Mouse (Mus musculus) hindbrain, embryonic 12.5 days (tissue): ENCODE results near the gene Lta. TPM values are rescaled to one million over a fixed set of nuclear protein-coding genes. Genes with fewer than 3 reads are reported as not detected.
A peak's percentile ranks its signal among the peaks of the same experiment; 100 is the strongest.

Source experiments
- ATAC-seq: fragments of 200-750 bp; cut with Nextera tagmentation; 2 replicates; pipeline ENCODE4 v1.8.0; 2017; ENCODE audit warnings: moderate TSS enrichment; ENCODE audit not compliant: low FRiP score
- H3K27ac ChIP-seq: fragments of 300-500 bp; sonication (generic); 2 replicates; pipeline ENCODE4 v1.5.1; 2016; ENCODE audit warnings: mild to moderate bottlenecking
- H3K27me3 ChIP-seq: fragments of 300-500 bp; sonication (generic); 2 replicates; pipeline ENCODE4 v1.6.1; 2016; ENCODE audit warnings: mild to moderate bottlenecking
- H3K36me3 ChIP-seq: fragments of 300-500 bp; sonication (generic); 2 replicates; pipeline ENCODE4 v1.6.1; 2016; ENCODE audit warnings: mild to moderate bottlenecking
- H3K4me1 ChIP-seq: fragments of 300-500 bp; sonication (generic); 2 replicates; pipeline ENCODE4 v1.6.1; 2016
- H3K4me2 ChIP-seq: fragments of 300-500 bp; sonication (generic); replicated peaks from 2 replicates; pipeline ENCODE4 v1.6.1; 2016; ENCODE audit warnings: mild to moderate bottlenecking
- H3K4me3 ChIP-seq: fragments of 300-500 bp; sonication (generic); 2 replicates; pipeline ENCODE4 v1.5.1; 2016; ENCODE audit warnings: mild to moderate bottlenecking
- H3K9ac ChIP-seq: fragments of 300-500 bp; sonication (generic); 2 replicates; pipeline ENCODE4 v1.6.1; 2016; ENCODE audit warnings: mild to moderate bottlenecking, moderate library complexity
- H3K9me3 ChIP-seq: fragments of 300-500 bp; sonication (generic); replicated peaks from 2 replicates; pipeline ENCODE4 v1.6.1; 2016; ENCODE audit warnings: mild to moderate bottlenecking
- WGBS: fragments of 180-500 bp; shearing (Covaris S2); methylation state at CpG from one replicate; pipeline ENCODE4 v1.1.7; 2016; 5-methylcytosine and 5-hydroxymethylcytosine counted together
- polyA plus RNA-seq: library from polyadenylated mRNA; unstranded; fragments of >200 nt; fragmentation: Nextera tagmentation; extraction: Ambion mirVana; gene quantifications from 2 replicates; pipeline ENCODE4 v1.2.1, GENCODE M21; 2016

Gene Lta
- polyA plus RNA-seq, 1 experiment from 2014 or later, result not detected

DNA sequence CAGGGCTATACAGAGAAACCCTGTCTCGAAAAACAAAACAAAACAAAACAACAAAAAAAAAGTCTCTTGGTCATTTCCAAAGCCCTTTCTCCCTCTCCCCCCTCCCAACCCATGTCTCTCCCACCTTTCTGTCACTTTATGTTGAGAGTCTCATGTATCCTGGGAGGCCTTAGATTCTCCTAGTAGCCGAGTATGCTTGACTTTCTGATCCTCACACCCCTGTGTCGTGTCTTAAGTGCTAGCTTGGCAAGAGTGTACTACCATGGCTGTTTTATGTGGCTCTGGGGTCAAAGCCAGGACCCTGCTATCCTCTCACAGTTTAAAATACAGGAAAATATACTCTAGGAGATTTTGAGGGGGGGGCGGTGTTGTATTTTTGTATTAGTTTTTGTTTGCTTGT is 17.8 kb downstream of the Lta start:
- Histone ChIP-seq H3K36me3 (no peaks in the 10 kb centered on the region), H3K4me3 (no peak overlapping the region), H3K9ac (no peak overlapping the region), H3K9me3 (no peaks in the 10 kb centered on the region), H3K27me3 (0 out of 2 replicates have a peak, but pooled peaks cover 6% of the 10 kb centered on the region), H3K4me2 (no peak overlapping the region), H3K27ac (no peak overlapping the region), H3K4me1 (peaks cover 4% of the 10 kb centered on the region)
- 81% methylated on average over 4 of the region's 4 CpGs for WGBS
- ATAC-seq, result no peak

DNA sequence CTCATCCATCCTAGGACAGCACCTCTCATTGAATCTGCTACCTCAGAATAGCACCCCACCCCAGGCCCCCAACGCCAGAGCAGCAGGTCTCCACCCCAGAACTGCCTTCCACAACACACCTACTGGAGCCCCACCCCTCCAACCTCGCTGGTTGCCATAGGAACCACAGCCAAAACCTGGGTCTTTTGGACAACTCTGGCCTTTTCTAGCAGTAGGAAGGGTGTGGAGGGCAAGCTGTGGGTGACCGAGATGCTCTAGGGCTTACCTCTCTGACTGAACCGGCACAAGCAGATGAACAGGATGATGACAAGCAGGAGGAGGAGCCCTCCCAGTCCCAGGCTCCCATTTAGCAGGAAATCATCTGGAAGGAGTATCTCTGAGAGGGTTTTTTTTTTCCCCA is 18.5 kb downstream of the Lta start:
- peak overlapping the region; percentile 57 for H3K27ac ChIP-seq

DNA sequence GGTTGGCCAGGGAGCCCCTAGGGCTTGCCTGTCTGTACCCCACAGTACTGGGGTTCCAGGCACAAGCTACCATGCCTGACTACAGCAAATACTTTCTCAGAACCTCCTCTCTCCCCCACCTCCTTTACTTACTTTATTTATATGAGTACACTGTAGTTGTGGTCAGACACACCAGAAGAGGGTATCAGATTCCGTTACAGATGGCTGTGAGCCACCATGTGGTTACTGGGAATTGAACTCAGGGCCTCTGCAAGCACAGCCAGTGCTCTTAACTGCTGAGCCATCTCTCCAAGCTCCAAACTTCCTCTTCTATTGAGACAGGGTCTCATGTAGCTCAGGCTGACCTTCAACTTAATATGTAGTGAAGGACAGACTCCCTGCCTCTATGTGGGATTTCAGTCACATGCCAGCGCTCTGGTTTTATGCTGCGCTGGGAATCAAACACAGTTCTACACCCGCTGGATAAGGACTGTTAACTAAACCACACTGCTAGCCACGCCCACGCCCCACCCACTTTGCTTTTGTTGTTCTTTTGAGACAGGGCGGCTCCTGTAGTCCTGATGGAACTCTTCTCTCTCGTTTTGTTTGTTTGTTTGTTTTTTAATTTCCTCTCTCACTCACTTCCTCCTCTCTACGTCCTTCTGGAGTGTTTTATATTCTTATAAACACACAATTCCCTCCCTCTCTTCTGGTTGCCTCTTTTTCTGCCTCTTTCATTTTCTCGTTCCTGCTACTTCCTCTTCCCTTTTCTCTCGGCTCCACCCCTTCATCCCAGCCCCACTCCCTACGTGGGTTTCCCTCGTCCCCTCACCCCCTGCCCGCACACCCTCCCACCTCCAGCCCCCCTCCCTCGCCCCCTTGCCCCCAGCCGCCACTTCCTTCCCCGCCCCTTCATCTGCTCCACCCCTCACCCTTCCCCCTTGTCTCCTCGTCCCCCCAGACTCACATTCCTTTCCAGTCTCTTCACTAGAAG is 19.2 kb downstream of the Lta start:
- WGBS, result 2% methylated on average over 18 of the region's 18 CpGs
- H3K36me3 ChIP-seq, result no peaks in the 10 kb centered on the region
- peak overlapping the region; percentile 30 for H3K4me3 ChIP-seq

More for the DNA sequence above, 18.5 kb downstream of the Lta start:
- no peaks in the 10 kb centered on the region for H3K9me3 ChIP-seq
- no peak overlapping the region for H3K9ac ChIP-seq
- peaks cover 4% of the 10 kb centered on the region for H3K4me1 ChIP-seq
- no peaks in the 10 kb centered on the region for H3K36me3 ChIP-seq
- 1% methylated on average over 4 of the region's 4 CpGs for WGBS
- peak; percentile 43; the same call in 1 of the 2 replicates for ATAC-seq
- H3K4me3 ChIP-seq, result peak overlapping the region; percentile 30
- H3K4me2 ChIP-seq, result peak overlapping the region; percentile 53
- H3K27me3 ChIP-seq, result 0 out of 2 replicates have a peak, but pooled peaks cover 6% of the 10 kb centered on the region

GRCm38 (mm10) chr17:35180093-35180492 is 25.1 kb downstream of the Lta start:
- H3K9ac ChIP-seq, result no peak overlapping the region
- no peak overlapping the region for H3K27ac ChIP-seq
- H3K27me3 ChIP-seq, result 0 out of 2 replicates have a peak, but pooled peaks cover 2% of the 10 kb centered on the region
- no peak for ATAC-seq
- no peak overlapping the region for H3K4me2 ChIP-seq
- WGBS, result 91% methylated on average over 5 of the region's 5 CpGs
- no peaks in the 10 kb centered on the region for H3K36me3 ChIP-seq
- H3K9me3 ChIP-seq, result no peaks in the 10 kb centered on the region
- H3K4me1 ChIP-seq, result no peaks in the 10 kb centered on the region
- no peak overlapping the region for H3K4me3 ChIP-seq

More for the DNA sequence above, 19.2 kb downstream of the Lta start:
- H3K27ac ChIP-seq, result peak overlapping the region; percentile 57
- peak overlapping the region; percentile 50; the same call in 1 of the 2 replicates for H3K9ac ChIP-seq
- H3K27me3 ChIP-seq, result 0 out of 2 replicates have a peak, but pooled peaks cover 6% of the 10 kb centered on the region
- peaks cover 4% of the 10 kb centered on the region for H3K4me1 ChIP-seq
- peak overlapping the region; percentile 53 for H3K4me2 ChIP-seq
- H3K9me3 ChIP-seq, result no peaks in the 10 kb centered on the region
- peak; percentile 11; the same call in 1 of the 2 replicates for ATAC-seq

GRCm38 (mm10) chr17:35178528-35178927 is 26.6 kb downstream of the Lta start:
- Histone ChIP-seq H3K27me3 (0 out of 2 replicates have a peak, but pooled peaks cover 1% of the 10 kb centered on the region), H3K9ac (no peak overlapping the region), H3K4me2 (no peak overlapping the region), H3K9me3 (no peaks in the 10 kb centered on the region), H3K4me3 (no peak overlapping the region), H3K27ac (no peak overlapping the region), H3K4me1 (no peaks in the 10 kb centered on the region), H3K36me3 (no peaks in the 10 kb centered on the region)
- ATAC-seq, result peak; percentile 58
- WGBS, result 18% methylated on average over 5 of the region's 5 CpGs

- H3K27me3 ChIP-seq, result 0 out of 2 replicates have a peak, but pooled peaks cover 6% of the 10 kb centered on the region
- H3K9ac ChIP-seq, result no peak within 1 kb of the TSS
- H3K27ac ChIP-seq, result no peak within 1 kb of the TSS
- H3K36me3 ChIP-seq, result no peaks in the 10 kb centered on the region
- WGBS, result 40% methylated on average over 2 of the region's 2 CpGs
- no peak for ATAC-seq
- H3K4me2 ChIP-seq, result no peak within 1 kb of the TSS
- no peaks in the 10 kb centered on the region for H3K4me1 ChIP-seq
- H3K9me3 ChIP-seq, result no peaks in the 10 kb centered on the region
- no peak within 1 kb of the TSS for H3K4me3 ChIP-seq
Observed at GRCm38 (mm10) chr17:35175968-35176367, 29.2 kb downstream of the Lta start, which contains the start of gene Aif1. TSS of gene Aif1 (minus strand) at chr17:35176068.

DNA sequence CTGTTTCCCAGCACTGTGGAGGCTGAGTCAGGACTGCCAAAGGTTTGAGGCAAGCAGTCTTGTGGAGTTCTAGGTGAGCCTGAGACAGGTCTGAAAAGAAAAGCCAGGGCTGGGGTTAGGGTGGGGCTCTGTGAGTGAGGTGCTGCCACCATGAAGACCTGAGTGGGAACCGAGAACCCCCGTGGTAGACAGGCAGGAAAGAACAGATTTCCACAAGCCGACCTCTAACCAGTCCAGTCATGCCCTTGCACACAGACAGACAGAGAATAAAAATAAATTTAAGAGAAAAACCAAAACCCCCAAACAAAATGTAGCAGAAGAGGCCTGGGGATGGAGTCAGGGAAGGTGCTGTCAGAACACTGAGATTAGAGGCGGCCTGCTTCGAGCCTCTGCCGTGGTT is 29.8 kb downstream of the Lta start:
- Histone ChIP-seq H3K9ac (no peak overlapping the region), H3K9me3 (no peaks in the 10 kb centered on the region), H3K36me3 (no peaks in the 10 kb centered on the region), H3K4me2 (no peak overlapping the region), H3K27me3 (0 out of 2 replicates have a peak, but pooled peaks cover 6% of the 10 kb centered on the region), H3K4me3 (no peak overlapping the region), H3K4me1 (no peaks in the 10 kb centered on the region), H3K27ac (no peak overlapping the region)
- ATAC-seq, result no peak
- 72% methylated on average over 6 of the region's 6 CpGs for WGBS

- WGBS, result 77% methylated on average over 8 of the region's 8 CpGs
- no peaks in the 10 kb centered on the region for H3K9me3 ChIP-seq
- H3K27ac ChIP-seq, result no peak overlapping the region
- H3K4me2 ChIP-seq, result no peak overlapping the region
- ATAC-seq, result no peak
- no peaks in the 10 kb centered on the region for H3K36me3 ChIP-seq
- H3K27me3 ChIP-seq, result 0 out of 2 replicates have a peak, but pooled peaks cover 6% of the 10 kb centered on the region
- H3K4me1 ChIP-seq, result no peaks in the 10 kb centered on the region
- H3K9ac ChIP-seq, result no peak overlapping the region
- no peak overlapping the region for H3K4me3 ChIP-seq
Observed at GRCm38 (mm10) chr17:35174201-35174977, 30.8 kb downstream of the Lta start.

GRCm38 (mm10) chr17:35173329-35173728 is 31.8 kb downstream of the Lta start:
- ATAC-seq, result no peak
- Histone ChIP-seq H3K4me2 (no peak overlapping the region), H3K9ac (no peak overlapping the region), H3K27me3 (0 out of 2 replicates have a peak, but pooled peaks cover 6% of the 10 kb centered on the region), H3K4me3 (no peak overlapping the region), H3K36me3 (no peaks in the 10 kb centered on the region), H3K27ac (no peak overlapping the region), H3K9me3 (no peaks in the 10 kb centered on the region), H3K4me1 (no peaks in the 10 kb centered on the region)
- WGBS, result 62% methylated on average over 3 of the region's 3 CpGs

- Histone ChIP-seq H3K9me3 (no peaks in the 10 kb centered on the region), H3K27ac (no peak overlapping the region), H3K4me3 (no peak overlapping the region), H3K4me2 (no peak overlapping the region), H3K9ac (no peak overlapping the region), H3K4me1 (no peaks in the 10 kb centered on the region), H3K27me3 (0 out of 2 replicates have a peak, but pooled peaks cover 6% of the 10 kb centered on the region), H3K36me3 (no peaks in the 10 kb centered on the region)
- WGBS, result 72% methylated on average over 11 of the region's 11 CpGs
- ATAC-seq, result no peak
Observed at GRCm38 (mm10) chr17:35172445-35173234, 32.5 kb downstream of the Lta start.

DNA sequence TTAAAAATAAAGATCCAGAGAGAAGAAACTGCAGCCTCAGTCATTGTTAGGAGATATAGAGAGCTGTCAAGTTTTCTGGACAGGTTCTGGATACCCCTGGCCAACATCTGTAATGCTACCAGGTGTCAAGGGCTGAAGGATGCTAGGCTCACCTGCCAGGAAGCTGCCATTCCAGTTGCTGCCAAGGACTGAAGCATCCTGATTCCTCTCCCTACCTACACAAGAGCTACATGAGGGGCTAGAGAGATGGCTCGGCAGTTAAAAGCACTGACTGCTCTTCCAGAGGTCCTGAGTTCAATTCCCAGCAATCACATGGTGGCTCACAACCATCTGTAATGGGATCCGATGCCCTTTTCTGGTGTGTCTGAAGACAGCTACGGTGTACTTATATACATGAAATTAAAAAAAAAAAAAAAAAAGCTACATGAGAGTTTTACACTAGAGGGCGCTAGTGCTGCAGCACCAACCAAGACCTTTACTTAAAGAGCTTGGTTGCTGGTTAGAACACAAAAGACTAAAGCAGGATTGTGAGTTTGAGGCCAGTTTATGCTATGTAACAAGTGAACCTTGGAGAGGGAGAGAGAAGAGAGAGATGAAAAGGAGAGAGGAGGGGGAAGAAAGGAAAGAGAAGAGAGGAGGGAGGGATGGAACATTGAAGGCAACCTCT is 36.5 kb downstream of the Lta start:
- H3K4me1 ChIP-seq, result peaks cover 9% of the 10 kb centered on the region
- no peak overlapping the region for H3K27ac ChIP-seq
- no peak overlapping the region for H3K9ac ChIP-seq
- H3K4me3 ChIP-seq, result no peak overlapping the region
- no peak for ATAC-seq
- H3K36me3 ChIP-seq, result no peaks in the 10 kb centered on the region
- 0 out of 2 replicates have a peak, but pooled peaks cover 6% of the 10 kb centered on the region for H3K27me3 ChIP-seq
- WGBS, result 17% methylated on average over 4 of the region's 4 CpGs
- no peak overlapping the region for H3K4me2 ChIP-seq
- no peaks in the 10 kb centered on the region for H3K9me3 ChIP-seq
